Mouse (Mus musculus): ENCODE measurements at regions not wholly inside any gene's neighbourhood (a gene's known extent, or its start where the extent isn't known, plus 50 kb on each side); places are given as distances from the start of the nearest gene placed in this dataset.

DNA sequence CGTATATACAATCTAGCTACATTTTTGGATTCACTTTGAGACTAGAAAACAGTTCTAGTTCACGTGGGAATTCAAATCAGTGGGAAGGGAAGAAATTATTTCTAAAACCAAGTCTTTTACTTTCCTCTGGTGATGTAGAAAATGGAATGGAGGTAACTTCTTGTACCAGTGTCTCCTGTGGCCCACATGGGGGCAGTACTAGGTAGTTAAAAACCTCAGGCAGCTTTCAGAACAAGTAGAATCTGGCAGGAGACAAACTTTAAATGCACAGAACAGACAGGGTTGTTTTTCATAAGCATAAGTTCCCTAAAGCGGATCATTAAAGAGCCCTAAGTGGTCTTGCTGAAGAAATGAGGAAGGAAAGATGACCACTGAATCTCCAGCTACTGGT is 855.2 kb upstream of the Stxbp6 start:
- DNase-seq: peak in 1 of 2 experiments; percentile 0

GRCm38 (mm10) chr12:45929001-45929759 is 854.7 kb upstream of the Stxbp6 start:
- DNase-seq: no peak
- intact Hi-C loops (cut with DNase I): no loop called here

More for the DNA sequence above, 855.2 kb upstream of the Stxbp6 start:
- intact Hi-C loops (cut with DNase I): no loop called here
